Mouse (Mus musculus) layer of hippocampus, postnatal 25 days (tissue): ENCODE measurements around the gene H2al2b. TPM values are rescaled to one million over a fixed set of nuclear protein-coding genes. Genes with fewer than 3 reads are reported as not detected.
"Not testable (repeated sequence)": the region's sequence is repeated elsewhere in the genome, so short reads cannot be mapped to it uniquely, and the experiment has no call there.

ENCODE experiments used
- DNase-seq, 2 experiments: peaks; one replicate each; pipeline ENCODE4 v3.0.0; 2022; ENCODE audit warnings: mixed read lengths in 2 of 2, low spot score in 1 of 2; ENCODE audit errors: extremely low spot score in 1 of 2
- total RNA-seq, 2 experiments: library from RNA; stranded (reverse); gene quantifications; 2 replicates each; pipeline ENCODE4 v1.2.3; 2021

The H2al2b gene
- total RNA-seq = not detected

- not testable (repeated sequence) for DNase-seq
These were observed at the start of gene H2al2b for GRCm38 (mm10) chrY:2720574-2720973. Gene H2al2b, minus strand, starts transcription at chrY:2720674.

Other genes with a start within 250 kb of the H2al2b start
- gene H2al2c, start 121.6 kb downstream of the H2al2b start, total RNA-seq = not detected
- gene Sry, start 57.0 kb downstream of the H2al2b start, total RNA-seq = not detected
- gene Gm4064, start 75.5 kb upstream of the H2al2b start, total RNA-seq = not detected
- gene Rbmy, start 110.0 kb upstream of the H2al2b start, total RNA-seq = not detected
- gene Gm10256, start 110.0 kb upstream of the H2al2b start, total RNA-seq = not detected
- not detected for gene Gm10352, start 180.3 kb upstream of the H2al2b start, total RNA-seq
- not detected for gene Gm29289, start 211.9 kb upstream of the H2al2b start, total RNA-seq